Mouse (Mus musculus) testis, adult 2 months (tissue): ENCODE measurements around the gene Fxyd7.

Experiments used
- CTCF ChIP-seq: fragments of 200-500 bp; IDR thresholded peaks from 2 replicates; pipeline ENCODE4 v1.5.1; 2012; ENCODE audit warnings: low read depth, mild to moderate bottlenecking, inconsistent platforms, low read length, moderate library complexity; ENCODE audit not compliant: control insufficient read depth, insufficient read depth, insufficient replicate concordance
- POLR2A ChIP-seq: fragments of 200-500 bp; IDR thresholded peaks from 2 replicates; pipeline ENCODE4 v1.6.1; 2012; ENCODE audit warnings: low read depth, mild to moderate bottlenecking, inconsistent platforms, low read length, moderate library complexity; ENCODE audit not compliant: control insufficient read depth

GRCm38 (mm10) chr7:31087262-31087661 is 36.0 kb upstream of the Fxyd7 start:
- TF ChIP-seq POLR2A (no peak), CTCF (no peak)
